Mouse (Mus musculus) liver, postnatal 0 days (tissue): ENCODE measurements around the gene Acot12.

Source experiments
- CTCF ChIP-seq: sonication (generic); IDR thresholded peaks from 2 replicates; pipeline ENCODE4 v1.5.1; 2016; ENCODE audit warnings: antibody characterized with exemption, low read depth
- EP300 ChIP-seq: IDR thresholded peaks from 2 replicates; pipeline ENCODE4 v1.6.1; 2016; ENCODE audit warnings: antibody characterized with exemption, low read depth, mild to moderate bottlenecking

GRCm38 (mm10) chr13:91827876-91828275, 86.6 kb downstream of the Acot12 start:
- no peak for TF ChIP-seq CTCF
- no peak for TF ChIP-seq EP300
